Mouse (Mus musculus): Measurements from ENCODE around the gene Rtp2. TPM values are rescaled to one million over a fixed set of nuclear protein-coding genes. Genes with fewer than 3 reads are reported as not detected.

Gene Rtp2
- polyA plus RNA-seq, 1 experiment from 2014 or later: not detected

DNA sequence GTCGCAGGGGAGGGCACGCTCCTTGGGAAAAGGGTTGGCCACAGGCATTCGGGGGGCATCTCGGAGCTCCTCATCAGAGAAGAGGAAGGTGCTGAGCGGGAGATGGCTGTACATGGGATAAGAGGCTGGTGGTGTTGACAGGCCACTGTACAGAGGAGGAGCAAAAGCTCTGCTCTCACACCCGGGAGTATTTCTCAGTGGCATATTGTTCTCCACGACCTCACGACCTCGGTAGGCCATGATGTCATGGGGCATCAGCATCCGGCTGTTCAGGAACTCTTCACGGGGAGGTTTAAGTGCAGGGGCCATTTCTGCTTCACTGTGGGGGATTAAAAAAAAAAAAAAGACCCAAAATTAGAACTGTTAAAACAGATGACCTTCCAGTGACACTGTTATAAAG lies 40.7 kb upstream of the Rtp2 start:
- DNase-seq (ENCODE audit: low spot score) (no peak), ATAC-seq (ENCODE audit: low FRiP score) (no peak)
- Histone ChIP-seq H3K27ac (ENCODE audit: low read depth, low read length) (no peak overlapping the region), H3K9ac (ENCODE audit: low read depth, low read length) (no peak overlapping the region), H3K9me3 (ENCODE audit: control insufficient read depth, low read length) (no peaks in the 10 kb centered on the region), H3K4me1 (replicated peaks; ENCODE audit: control insufficient read depth, insufficient read depth, low read length) (no peaks in the 10 kb centered on the region), H3K27me3 (ENCODE audit: control insufficient read depth, insufficient read depth, low read length) (no peaks in the 10 kb centered on the region), H3K36me3 (ENCODE audit: control insufficient read depth, insufficient read depth, low read length) (no peaks in the 10 kb centered on the region), H3K4me3 (ENCODE audit: low read depth, low read length) (no peak overlapping the region), H3K4me2 (replicated peaks; ENCODE audit: low read depth, low read length) (no peak overlapping the region)
- WGBS: 77% methylated on average over 11 of the region's 11 CpGs

DNA sequence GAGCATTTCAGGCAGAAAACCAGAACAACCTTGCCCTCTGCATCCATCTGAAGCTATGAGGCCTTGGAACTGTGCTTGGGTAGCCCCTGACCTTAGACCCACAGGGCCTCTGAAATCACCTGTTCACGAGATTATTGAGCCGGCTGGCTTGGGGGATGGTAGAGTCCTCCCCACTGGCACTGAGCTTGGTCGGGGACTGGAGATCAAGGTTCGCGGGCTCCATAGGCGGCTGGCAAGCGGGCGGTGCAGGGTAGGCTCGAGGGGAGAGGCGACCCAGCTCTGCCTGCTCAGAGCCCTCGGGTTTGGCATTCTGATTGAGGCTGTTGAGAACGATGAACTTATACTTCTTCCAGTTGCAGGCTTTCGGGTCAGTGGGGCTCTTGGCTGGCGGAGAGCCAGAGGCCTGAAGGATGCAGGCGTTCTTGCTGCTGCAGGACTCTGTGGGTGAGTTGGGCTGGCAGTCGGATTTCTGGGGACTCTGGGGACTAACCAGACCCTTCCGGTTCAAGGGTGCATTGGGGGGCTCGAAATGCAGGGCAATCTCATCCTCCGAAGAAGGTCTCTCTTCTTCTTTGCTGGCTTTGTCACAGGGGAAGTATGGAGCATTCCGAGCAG lies 40.0 kb upstream of the Rtp2 start:
- Histone ChIP-seq H3K4me3 (ENCODE audit: low read depth, low read length) (no peak overlapping the region), H3K4me1 (replicated peaks; ENCODE audit: control insufficient read depth, insufficient read depth, low read length) (no peaks in the 10 kb centered on the region), H3K4me2 (replicated peaks; ENCODE audit: low read depth, low read length) (no peak overlapping the region), H3K9ac (ENCODE audit: low read depth, low read length) (no peak overlapping the region), H3K27ac (ENCODE audit: low read depth, low read length) (no peak overlapping the region), H3K27me3 (ENCODE audit: control insufficient read depth, insufficient read depth, low read length) (no peaks in the 10 kb centered on the region), H3K36me3 (ENCODE audit: control insufficient read depth, insufficient read depth, low read length) (no peaks in the 10 kb centered on the region), H3K9me3 (ENCODE audit: control insufficient read depth, low read length) (no peaks in the 10 kb centered on the region)
- ATAC-seq (ENCODE audit: low FRiP score): no peak
- 82% methylated on average over 20 of the region's 20 CpGs for WGBS
- no peak for DNase-seq (ENCODE audit: low spot score)

GRCm38 (mm10) chr16:23969919-23970318 lies 37.7 kb upstream of the Rtp2 start:
- Histone ChIP-seq H3K27me3 (ENCODE audit: control insufficient read depth, insufficient read depth, low read length) (no peaks in the 10 kb centered on the region), H3K36me3 (ENCODE audit: control insufficient read depth, insufficient read depth, low read length) (no peaks in the 10 kb centered on the region), H3K4me2 (replicated peaks; ENCODE audit: low read depth, low read length) (no peak overlapping the region), H3K9ac (ENCODE audit: low read depth, low read length) (no peak overlapping the region), H3K27ac (ENCODE audit: low read depth, low read length) (no peak overlapping the region), H3K9me3 (ENCODE audit: control insufficient read depth, low read length) (no peaks in the 10 kb centered on the region), H3K4me1 (replicated peaks; ENCODE audit: control insufficient read depth, insufficient read depth, low read length) (no peaks in the 10 kb centered on the region), H3K4me3 (ENCODE audit: low read depth, low read length) (no peak overlapping the region)
- 85% methylated on average over 14 of the region's 14 CpGs for WGBS
- no peak for DNase-seq (ENCODE audit: low spot score)
- ATAC-seq (ENCODE audit: low FRiP score): no peak

DNA sequence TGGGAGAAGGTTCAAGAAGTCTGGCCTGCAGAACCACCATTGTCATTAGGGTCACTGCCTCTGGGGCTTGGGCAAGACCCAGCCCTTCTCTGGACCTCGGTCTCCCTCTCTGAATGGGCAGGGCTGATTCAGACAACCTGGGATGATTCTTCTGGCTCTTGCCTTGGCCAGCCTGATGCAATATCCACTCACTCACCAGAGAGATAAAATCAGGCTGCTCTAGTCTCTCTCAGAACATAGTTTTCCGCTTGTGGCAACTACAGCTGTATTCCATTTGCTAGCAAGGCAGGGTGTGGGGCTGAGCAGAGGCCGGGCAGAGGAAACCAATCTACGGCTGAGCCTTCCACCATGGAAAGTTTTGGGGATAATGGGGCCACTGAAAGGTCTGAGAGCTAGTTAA lies 36.7 kb upstream of the Rtp2 start:
- Histone ChIP-seq H3K27me3 (ENCODE audit: control insufficient read depth, insufficient read depth, low read length) (no peaks in the 10 kb centered on the region), H3K9me3 (ENCODE audit: control insufficient read depth, low read length) (no peaks in the 10 kb centered on the region), H3K36me3 (ENCODE audit: control insufficient read depth, insufficient read depth, low read length) (no peaks in the 10 kb centered on the region), H3K27ac (ENCODE audit: low read depth, low read length) (no peak overlapping the region), H3K9ac (ENCODE audit: low read depth, low read length) (no peak overlapping the region), H3K4me1 (replicated peaks; ENCODE audit: control insufficient read depth, insufficient read depth, low read length) (no peaks in the 10 kb centered on the region), H3K4me3 (ENCODE audit: low read depth, low read length) (no peak overlapping the region), H3K4me2 (replicated peaks; ENCODE audit: low read depth, low read length) (no peak overlapping the region)
- WGBS: 89% methylated on average over 4 of the region's 4 CpGs
- no peak for ATAC-seq (ENCODE audit: low FRiP score)
- DNase-seq (ENCODE audit: low spot score): no peak

DNA sequence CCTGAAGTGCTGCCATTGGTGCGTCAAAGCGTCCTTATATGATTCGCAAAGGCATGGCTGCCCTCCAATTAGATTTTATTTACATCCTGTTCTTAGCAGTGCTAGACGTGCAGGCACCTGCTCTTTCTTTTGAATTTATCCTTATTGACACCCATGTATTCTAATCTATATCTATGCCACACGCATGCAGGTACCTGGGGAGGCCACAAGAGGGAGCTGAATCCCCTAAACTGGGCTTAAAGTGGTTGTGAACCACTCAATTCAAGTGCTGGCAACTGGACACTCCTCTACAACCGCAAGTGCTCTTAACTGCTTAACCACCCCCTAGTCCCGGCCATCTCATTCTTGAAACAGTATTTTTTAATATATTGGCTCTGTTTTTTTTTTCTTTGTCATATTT lies 35.1 kb upstream of the Rtp2 start:
- 84% methylated on average over 7 of the region's 7 CpGs for WGBS
- Histone ChIP-seq H3K4me2 (replicated peaks; ENCODE audit: low read depth, low read length) (no peak overlapping the region), H3K4me3 (ENCODE audit: low read depth, low read length) (no peak overlapping the region)

GRCm38 (mm10) chr16:23966066-23966465 lies 33.9 kb upstream of the Rtp2 start:
- DNase-seq (ENCODE audit: low spot score) (no peak), ATAC-seq (ENCODE audit: low FRiP score) (no peak)
- Histone ChIP-seq H3K36me3 (ENCODE audit: control insufficient read depth, insufficient read depth, low read length) (no peaks in the 10 kb centered on the region), H3K4me3 (ENCODE audit: low read depth, low read length) (no peak overlapping the region), H3K9ac (ENCODE audit: low read depth, low read length) (no peak overlapping the region), H3K27me3 (ENCODE audit: control insufficient read depth, insufficient read depth, low read length) (no peaks in the 10 kb centered on the region), H3K9me3 (ENCODE audit: control insufficient read depth, low read length) (no peaks in the 10 kb centered on the region), H3K27ac (ENCODE audit: low read depth, low read length) (no peak overlapping the region), H3K4me1 (replicated peaks; ENCODE audit: control insufficient read depth, insufficient read depth, low read length) (no peaks in the 10 kb centered on the region), H3K4me2 (replicated peaks; ENCODE audit: low read depth, low read length) (no peak overlapping the region)
- 91% methylated on average over 14 of the region's 14 CpGs for WGBS

More for the DNA sequence above, 35.1 kb upstream of the Rtp2 start:
- Histone ChIP-seq H3K9me3 (ENCODE audit: control insufficient read depth, low read length) (no peaks in the 10 kb centered on the region), H3K27me3 (ENCODE audit: control insufficient read depth, insufficient read depth, low read length) (no peaks in the 10 kb centered on the region), H3K27ac (ENCODE audit: low read depth, low read length) (no peak overlapping the region), H3K9ac (ENCODE audit: low read depth, low read length) (no peak overlapping the region), H3K36me3 (ENCODE audit: control insufficient read depth, insufficient read depth, low read length) (no peaks in the 10 kb centered on the region), H3K4me1 (replicated peaks; ENCODE audit: control insufficient read depth, insufficient read depth, low read length) (no peaks in the 10 kb centered on the region)
- DNase-seq (ENCODE audit: low spot score): no peak
- no peak for ATAC-seq (ENCODE audit: low FRiP score)

GRCm38 (mm10) chr16:23964706-23965367 lies 32.6 kb upstream of the Rtp2 start:
- no peaks in the 10 kb centered on the region for H3K27me3 ChIP-seq (ENCODE audit: control insufficient read depth, insufficient read depth, low read length)
- H3K9ac ChIP-seq (ENCODE audit: low read depth, low read length): no peak overlapping the region
- H3K4me2 ChIP-seq (replicated peaks; ENCODE audit: low read depth, low read length): no peak overlapping the region
- H3K9me3 ChIP-seq (ENCODE audit: control insufficient read depth, low read length): no peaks in the 10 kb centered on the region
- 77% methylated on average over 14 of the region's 14 CpGs for WGBS
- H3K4me1 ChIP-seq (replicated peaks; ENCODE audit: control insufficient read depth, insufficient read depth, low read length): no peaks in the 10 kb centered on the region
- DNase-seq (ENCODE audit: low spot score) (no peak), ATAC-seq (ENCODE audit: low FRiP score) (no peak)
- H3K27ac ChIP-seq (ENCODE audit: low read depth, low read length): no peak overlapping the region
- no peak overlapping the region for H3K4me3 ChIP-seq (ENCODE audit: low read depth, low read length)
- H3K36me3 ChIP-seq (ENCODE audit: control insufficient read depth, insufficient read depth, low read length): no peaks in the 10 kb centered on the region

DNA sequence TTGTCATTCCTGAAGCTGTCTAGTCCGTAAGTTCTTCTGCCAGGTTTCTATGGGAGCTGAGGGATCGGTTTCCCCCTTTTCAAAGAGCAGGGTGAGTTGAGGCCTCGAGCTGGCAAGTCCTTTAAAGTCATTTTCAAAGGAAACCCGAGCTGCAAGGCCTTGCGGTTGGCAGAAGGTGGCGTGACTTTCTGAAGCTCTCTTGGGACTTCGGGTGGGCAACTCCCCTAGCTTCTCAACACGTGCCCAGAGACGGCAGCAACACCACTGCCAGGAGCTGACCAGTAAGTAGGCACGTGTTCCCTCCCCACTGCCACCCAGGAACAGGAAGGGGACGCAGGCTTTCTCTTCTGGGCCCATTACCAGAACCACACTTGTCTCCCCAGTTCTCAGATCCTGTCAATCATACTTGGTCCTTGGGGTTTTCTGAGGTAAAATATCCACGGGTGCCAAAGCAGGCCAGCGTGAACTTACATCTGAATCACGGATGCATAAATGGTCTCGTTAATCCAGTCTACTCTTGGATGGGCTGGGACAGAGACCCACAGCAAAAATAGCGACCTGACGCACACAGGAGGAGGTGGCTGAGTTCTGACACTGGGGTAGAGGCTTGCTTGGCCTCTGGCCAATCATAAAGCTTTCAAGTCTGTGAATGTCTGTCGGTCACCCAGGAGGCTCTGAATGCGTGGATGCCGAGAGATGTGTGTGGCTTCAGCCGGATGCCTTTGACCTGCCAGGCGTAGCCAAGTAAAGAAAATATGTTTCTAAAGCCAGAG lies 31.9 kb upstream of the Rtp2 start:
- H3K9me3 ChIP-seq (ENCODE audit: control insufficient read depth, low read length): no peaks in the 10 kb centered on the region
- H3K4me1 ChIP-seq (replicated peaks; ENCODE audit: control insufficient read depth, insufficient read depth, low read length): no peaks in the 10 kb centered on the region
- H3K36me3 ChIP-seq (ENCODE audit: control insufficient read depth, insufficient read depth, low read length): no peaks in the 10 kb centered on the region
- 77% methylated on average over 22 of the region's 22 CpGs for WGBS
- DNase-seq (ENCODE audit: low spot score) (no peak), ATAC-seq (ENCODE audit: low FRiP score) (no peak)
- no peak overlapping the region for H3K9ac ChIP-seq (ENCODE audit: low read depth, low read length)
- H3K4me3 ChIP-seq (ENCODE audit: low read depth, low read length): no peak overlapping the region
- no peak overlapping the region for H3K4me2 ChIP-seq (replicated peaks; ENCODE audit: low read depth, low read length)
- H3K27me3 ChIP-seq (ENCODE audit: control insufficient read depth, insufficient read depth, low read length): no peaks in the 10 kb centered on the region
- no peak overlapping the region for H3K27ac ChIP-seq (ENCODE audit: low read depth, low read length)

DNA sequence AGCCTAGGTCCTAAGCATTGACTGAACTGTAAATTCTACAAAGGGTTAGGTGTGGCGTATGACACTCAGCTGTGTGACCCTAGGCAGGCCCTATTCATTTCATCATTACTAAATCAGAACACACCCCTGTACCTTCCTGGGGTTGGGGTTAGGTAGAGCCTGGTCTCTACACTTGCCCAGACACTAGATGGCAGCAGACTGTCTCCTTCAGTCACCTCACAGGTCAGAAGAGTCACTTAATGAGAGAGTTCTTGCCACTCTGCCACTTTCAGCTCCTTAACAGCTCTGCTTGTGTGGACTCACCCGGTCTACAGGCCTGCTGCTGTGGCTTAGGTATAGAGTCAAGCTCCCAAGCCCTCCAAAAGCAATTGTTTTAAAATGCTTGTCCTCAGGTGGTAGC lies 30.2 kb upstream of the Rtp2 start:
- H3K36me3 ChIP-seq (ENCODE audit: control insufficient read depth, insufficient read depth, low read length): no peaks in the 10 kb centered on the region
- ATAC-seq (ENCODE audit: low FRiP score): no peak
- 79% methylated on average over 2 of the region's 2 CpGs for WGBS

More for the DNA sequence above, 30.2 kb upstream of the Rtp2 start:
- Histone ChIP-seq H3K9ac (ENCODE audit: low read depth, low read length) (no peak overlapping the region), H3K27ac (ENCODE audit: low read depth, low read length) (no peak overlapping the region), H3K4me3 (ENCODE audit: low read depth, low read length) (no peak overlapping the region), H3K27me3 (ENCODE audit: control insufficient read depth, insufficient read depth, low read length) (no peaks in the 10 kb centered on the region), H3K9me3 (ENCODE audit: control insufficient read depth, low read length) (no peaks in the 10 kb centered on the region), H3K4me1 (replicated peaks; ENCODE audit: control insufficient read depth, insufficient read depth, low read length) (no peaks in the 10 kb centered on the region), H3K4me2 (replicated peaks; ENCODE audit: low read depth, low read length) (no peak overlapping the region)
- no peak for DNase-seq (ENCODE audit: low spot score)
